Mouse (Mus musculus) adrenal gland, postnatal 10 days (tissue): Measurements from ENCODE around the gene Vac14. TPM values are rescaled to one million over a fixed set of nuclear protein-coding genes. Genes with fewer than 3 reads are reported as not detected.

ENCODE experiments used
- DNase-seq: peaks from one replicate; pipeline ENCODE4 v3.0.0; 2021; ENCODE audit warnings: mixed read lengths
- total RNA-seq, 2 experiments: library from RNA; stranded (reverse); gene quantifications; 2 replicates each; pipeline ENCODE4 v1.2.3; 2021

Gene Vac14
- total RNA-seq, 2 experiments from 2014 or later = 20.7 to 28.0 TPM

DNA sequence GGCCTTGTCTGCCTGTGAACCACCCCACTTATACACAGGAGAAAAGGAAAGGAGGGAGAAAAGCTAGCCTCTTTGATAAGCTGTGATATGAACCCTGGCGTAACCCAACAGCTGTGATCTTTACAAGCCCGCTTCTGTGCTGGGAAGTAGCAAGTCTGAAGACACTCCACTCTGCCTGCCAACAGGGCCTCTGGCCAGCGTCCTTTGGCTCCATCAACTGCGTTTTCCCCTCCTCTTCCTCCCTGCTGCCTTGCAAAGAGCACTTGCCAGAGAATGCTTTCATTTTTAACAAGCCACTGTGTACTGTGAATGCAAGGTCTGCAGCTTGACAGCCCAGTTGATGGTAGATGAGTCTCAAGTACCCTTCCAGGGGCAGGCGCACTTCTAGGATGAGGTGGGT, 69.3 kb downstream of the Vac14 start:
- peak; percentile 61 for DNase-seq

DNA sequence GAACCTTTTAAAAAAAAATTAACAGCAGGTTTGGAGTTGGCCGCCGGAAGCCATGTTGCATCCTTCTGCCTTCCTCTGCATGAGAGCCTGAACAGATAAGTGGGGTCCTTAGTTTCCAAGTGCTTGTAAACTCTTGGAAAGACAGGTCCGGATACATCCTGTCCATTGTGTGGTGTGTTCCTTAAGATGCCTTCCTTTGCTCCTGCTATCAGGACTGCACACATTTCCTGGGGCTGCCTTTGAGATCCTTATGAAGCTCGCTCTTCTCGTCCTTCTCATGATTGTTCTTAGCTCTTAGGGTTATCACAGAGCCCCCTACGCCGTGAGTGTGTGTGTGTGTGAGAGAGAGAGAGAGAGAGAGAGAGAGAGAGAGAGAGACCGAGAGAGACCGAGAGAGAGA, 71.6 kb downstream of the Vac14 start:
- no peak for DNase-seq

DNA sequence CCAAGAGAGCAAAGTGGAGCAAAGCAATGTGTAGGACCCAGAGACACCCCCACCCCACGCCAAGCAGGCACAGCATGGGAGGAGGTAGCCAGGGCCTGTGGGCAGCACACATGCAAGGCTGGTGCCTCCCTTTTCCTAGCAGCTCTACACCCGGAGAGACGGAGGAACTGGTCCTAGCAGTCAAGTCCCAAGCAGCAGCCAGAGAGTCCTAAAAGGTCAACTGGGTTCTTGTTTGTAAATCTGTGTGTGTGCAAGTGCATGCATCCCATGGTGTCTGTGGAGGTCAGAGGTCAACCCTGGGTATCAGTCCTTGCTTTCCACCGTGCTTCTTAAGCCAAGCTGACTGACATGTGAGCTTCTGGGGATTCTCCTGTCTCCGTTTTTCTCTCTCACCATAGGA, 75.8 kb downstream of the Vac14 start:
- DNase-seq = no peak

DNA sequence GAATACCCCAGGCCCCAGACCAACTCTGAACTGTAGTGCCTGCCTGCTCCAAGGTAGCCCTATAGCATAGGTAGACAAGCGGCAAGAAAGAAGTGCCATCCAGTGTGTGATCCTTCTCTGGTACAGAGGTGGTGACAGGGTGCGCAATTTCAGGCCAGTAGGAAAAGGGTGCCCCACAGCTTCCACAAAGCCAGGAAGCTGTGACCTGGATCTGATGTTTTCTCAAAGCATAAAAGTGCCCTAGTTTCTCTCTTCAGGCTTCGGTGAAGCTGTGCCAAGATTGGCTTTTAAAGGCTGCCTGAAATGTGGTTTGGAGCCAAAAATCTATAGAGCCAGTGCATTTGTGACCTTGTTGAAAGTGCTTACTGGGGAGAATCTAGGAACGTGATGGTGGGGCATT, 76.4 kb downstream of the Vac14 start:
- no peak for DNase-seq

DNA sequence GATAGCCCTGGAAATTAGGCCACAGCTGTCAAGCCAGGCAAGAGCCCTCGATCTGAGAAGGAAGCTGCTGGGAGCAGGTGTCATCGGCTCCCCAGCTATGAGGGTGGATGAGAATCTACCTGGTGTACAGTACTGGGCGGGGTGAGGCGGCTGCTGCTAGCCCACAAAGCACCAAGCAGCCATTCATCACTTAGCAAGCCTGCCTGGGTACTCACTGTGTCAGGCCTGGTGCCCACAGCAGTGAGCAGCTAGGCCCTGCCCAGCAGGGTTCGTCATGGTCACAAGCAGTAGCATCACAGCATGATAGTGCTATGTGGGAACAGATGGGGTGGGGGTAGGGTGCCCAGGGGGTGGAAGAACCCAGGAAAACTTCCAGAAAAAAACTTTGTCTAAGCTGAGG, 77.0 kb downstream of the Vac14 start:
- no peak for DNase-seq

- no peak for DNase-seq
Measured at GRCm38 (mm10) chr8:110696051-110696450, 77.7 kb downstream of the Vac14 start.

GRCm38 (mm10) chr8:110697571-110697970, 79.2 kb downstream of the Vac14 start:
- DNase-seq = no peak

DNA sequence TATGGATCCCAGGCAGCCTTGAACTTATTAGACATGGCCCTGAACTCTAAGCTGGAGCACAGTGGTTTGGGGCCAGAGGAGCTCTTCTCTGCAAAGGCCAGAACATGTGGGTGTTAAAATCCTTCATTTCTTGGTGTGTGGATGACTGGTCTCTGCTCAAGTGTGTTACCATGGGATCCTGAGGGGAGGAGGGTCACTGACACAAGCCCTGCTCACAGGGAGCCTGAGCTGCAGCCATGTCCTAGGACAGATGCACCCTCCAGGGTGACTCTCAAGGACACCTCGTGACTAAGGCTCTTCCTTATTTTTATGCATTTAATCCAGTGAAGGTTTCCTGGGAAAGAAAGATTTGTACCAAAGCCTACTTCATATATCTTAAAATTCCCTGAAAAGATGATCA, 79.7 kb downstream of the Vac14 start:
- DNase-seq = peak; percentile 26

- no peak for DNase-seq
Measured at GRCm38 (mm10) chr8:110699501-110699900, 81.1 kb downstream of the Vac14 start.

GRCm38 (mm10) chr8:110700561-110700960, 82.2 kb downstream of the Vac14 start:
- DNase-seq = peak; percentile 45

- DNase-seq = no peak
Measured at GRCm38 (mm10) chr8:110702636-110703459, 84.5 kb downstream of the Vac14 start.

DNA sequence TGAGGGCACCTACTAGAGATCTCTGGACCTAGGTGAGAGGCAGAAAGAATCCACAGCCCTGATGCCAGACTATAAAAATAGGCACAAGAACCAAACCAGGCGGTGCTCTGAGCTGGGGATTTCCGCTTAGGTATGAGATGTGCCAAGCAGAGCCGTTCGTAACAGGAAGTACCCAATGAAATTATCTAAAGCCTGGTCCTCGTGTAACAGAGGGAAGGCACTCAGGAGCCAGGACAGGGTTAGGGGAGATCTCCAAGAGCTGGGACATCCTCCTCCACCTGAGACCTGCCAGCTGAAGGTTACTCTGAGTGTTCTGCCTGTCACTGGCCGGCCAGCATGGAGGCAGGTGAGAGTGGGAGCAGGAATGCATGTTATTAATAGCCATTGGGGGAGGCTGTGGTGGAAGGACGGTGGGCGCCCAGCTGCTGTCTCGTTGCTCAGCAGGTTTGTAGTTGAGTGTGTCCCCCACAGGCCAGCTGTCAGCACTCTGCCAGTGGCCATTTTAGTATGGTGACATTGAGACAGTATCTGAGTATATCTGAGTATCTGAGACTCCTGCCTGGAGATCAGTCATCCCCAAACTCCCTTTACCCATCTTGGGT, 85.2 kb downstream of the Vac14 start:
- no peak for DNase-seq

- DNase-seq = no peak
Measured at GRCm38 (mm10) chr8:110704103-110704502, 85.7 kb downstream of the Vac14 start.

- no peak for DNase-seq
Measured at GRCm38 (mm10) chr8:110705391-110706287, 87.3 kb downstream of the Vac14 start.

GRCm38 (mm10) chr8:110706288-110706870, 88.0 kb downstream of the Vac14 start:
- DNase-seq = no peak

DNA sequence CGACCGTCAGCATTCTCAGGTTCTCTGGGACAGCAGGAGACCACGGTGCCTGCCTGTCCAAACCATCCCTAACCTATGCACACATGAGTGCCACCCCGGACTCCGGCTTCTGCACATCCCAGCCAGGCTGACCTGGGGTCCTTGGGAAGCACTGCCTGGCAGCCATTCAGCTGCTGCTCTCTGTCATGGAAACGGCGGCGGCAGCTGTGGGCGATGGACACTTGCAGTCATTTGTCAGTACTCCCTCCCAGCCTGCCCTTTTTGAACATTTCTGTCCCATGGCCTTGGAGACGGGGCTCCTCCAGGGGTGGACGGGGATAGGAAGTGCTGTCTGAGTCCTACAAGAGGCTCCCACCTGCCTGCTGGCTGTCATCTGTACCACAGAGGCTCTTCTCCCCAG, 90.0 kb downstream of the Vac14 start:
- peak; percentile 53 for DNase-seq

- no peak for DNase-seq
Measured at GRCm38 (mm10) chr8:110710593-110710992, 92.2 kb downstream of the Vac14 start.

- DNase-seq = peak; percentile 42
Measured at GRCm38 (mm10) chr8:110711271-110711934, 93.0 kb downstream of the Vac14 start.

DNA sequence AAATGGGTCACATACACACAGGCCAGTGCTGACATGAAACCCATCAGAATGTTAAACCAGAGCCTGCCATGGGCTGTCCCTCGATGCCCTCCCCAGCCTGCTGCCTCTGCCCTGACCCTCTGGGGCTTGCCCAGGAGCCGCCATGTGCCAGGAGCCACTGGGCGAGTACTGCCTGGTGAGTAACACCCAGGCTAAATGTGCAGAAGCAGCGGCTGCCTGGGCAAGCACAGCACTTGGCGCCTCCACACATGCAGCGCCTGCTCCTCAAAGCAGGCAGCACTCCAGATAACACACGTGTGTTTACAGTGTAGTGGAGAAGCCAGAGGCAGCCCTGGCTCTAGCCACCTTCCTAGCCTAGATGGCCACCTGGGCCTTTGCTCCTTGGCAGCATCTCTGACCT, 94.7 kb downstream of the Vac14 start:
- peak; percentile 25 for DNase-seq

DNA sequence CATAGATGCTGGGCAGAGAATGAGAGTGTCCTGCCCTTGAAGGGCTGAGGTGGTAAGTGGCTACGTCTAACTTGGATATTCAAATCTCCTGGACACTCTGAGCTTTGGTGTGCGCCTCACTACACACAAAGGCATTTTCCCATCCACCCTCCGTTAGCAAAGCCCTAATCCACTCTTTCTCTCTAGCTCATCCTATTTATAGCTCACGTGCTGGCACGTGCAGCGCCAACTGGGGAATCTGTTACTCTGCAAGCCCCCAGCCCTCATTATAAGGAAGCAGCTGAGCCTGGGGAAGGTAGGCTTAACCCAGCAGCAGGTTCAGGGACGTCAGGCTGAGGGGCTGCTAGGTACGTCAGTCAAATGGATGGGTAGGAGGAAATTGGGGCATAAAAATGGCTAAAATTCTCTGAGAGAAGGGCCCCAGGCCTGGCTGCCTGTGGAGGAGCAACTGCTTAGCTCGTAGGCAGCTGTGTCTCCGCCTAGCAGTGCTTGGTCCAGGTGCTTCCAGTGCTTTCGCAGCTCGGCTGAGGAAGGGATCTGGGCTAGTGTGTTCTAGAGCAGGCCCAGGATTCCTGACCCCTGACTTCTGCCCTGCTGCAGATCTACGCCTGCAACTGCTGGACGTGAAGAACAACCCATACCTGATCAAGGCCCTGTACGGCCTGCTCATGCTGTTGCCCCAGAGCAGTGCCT, 96.6 kb downstream of the Vac14 start:
- no peak for DNase-seq

DNA sequence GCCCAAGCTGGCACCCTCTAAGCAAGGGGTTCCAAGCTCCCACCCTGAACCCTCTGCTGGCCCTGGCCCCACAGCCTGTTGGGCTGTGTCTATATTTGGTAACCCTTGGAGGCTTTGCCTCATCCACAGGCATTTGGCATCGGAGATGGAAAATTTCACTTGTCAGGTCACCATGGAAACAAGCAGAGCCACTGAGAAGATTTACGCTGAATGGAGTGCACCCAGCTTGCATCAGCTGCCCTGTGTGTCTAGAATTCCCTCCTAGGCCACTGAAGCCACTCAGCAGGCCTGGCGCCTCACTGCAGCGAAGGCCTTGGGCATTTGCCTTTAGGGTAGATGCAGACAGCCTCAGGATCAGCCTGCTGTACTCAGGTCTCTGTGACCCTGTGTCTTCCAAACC, 97.7 kb downstream of the Vac14 start:
- DNase-seq = peak; percentile 80
